Mouse (Mus musculus): ENCODE measurements around the gene Ifit2.

- TF ChIP-seq CTCF (IDR thresholded peaks at IDR 0.05 in 2 of 3, conservative IDR thresholded peaks at IDR 0.05 in 1 of 3; ENCODE audit: control insufficient read depth in 1 of 3, insufficient read depth in 1 of 3, low read depth in 2 of 3, low read length in 3 of 3, poor library complexity in 1 of 3, severe bottlenecking in 1 of 3) (no peak), GATA1 (IDR thresholded peaks at IDR 0.05; ENCODE audit: low read depth, low read length) (no peak), GABPA (IDR thresholded peaks at IDR 0.05; ENCODE audit: low read depth, low read length) (no peak), ZC3H11A (IDR thresholded peaks at IDR 0.05; ENCODE audit: low read depth, low read length) (no peak)
These were observed 28.5 kb upstream of the Ifit2 start for GRCm38 (mm10) chr19:34521978-34522377.

Measured in MEL (cell line).